Mouse (Mus musculus): ENCODE results near the gene Phactr4. TPM values are rescaled to one million over a fixed set of nuclear protein-coding genes. Genes with fewer than 3 reads are reported as not detected.

The Phactr4 gene
- total RNA-seq (2021) = 10 to 100 TPM in 1 of 2 experiments, 1 to 10 TPM in 1; 8.3 to 11.3 TPM

GRCm38 (mm10) chr4:132421923-132422782 is at the start of gene Phactr4:
Phactr4 (minus strand) TSS chr4:132422489.
- intact Hi-C loops (cut with DNase I) = loop anchor here (2.0 kb wide), 2 partner anchors 41 to 93 kb away; partner anchors contain the start of gene Med18
- DNase-seq (ENCODE audit: low spot score in 2 of 2) = peak; percentile 90 to 92

GRCm38 (mm10) chr4:132469873-132470272 is 47.6 kb upstream of the Phactr4 start:
- intact Hi-C loops (cut with DNase I) = no loop called here
- DNase-seq (ENCODE audit: low spot score in 2 of 2) = no peak

GRCm38 (mm10) chr4:132464255-132464613 is 41.9 kb upstream of the Phactr4 start:
- DNase-seq (ENCODE audit: low spot score in 2 of 2) = no peak
- intact Hi-C loops (cut with DNase I) = loop anchor here (1.0 kb wide), 1 partner anchor 45 kb away; no protein-coding TSS in a partner anchor

- intact Hi-C loops (cut with DNase I) = loop anchor here (1.0 to 2.0 kb wide), 2 partner anchors 43 to 46 kb away; no protein-coding TSS in a partner anchor
- peak; percentile 93 to 97 for DNase-seq (ENCODE audit: low spot score in 2 of 2)
These were observed 41.4 kb upstream of the Phactr4 start, which contains the start of gene Med18 for GRCm38 (mm10) chr4:132463430-132464254. Med18 (minus strand) TSS chr4:132463921.

- intact Hi-C loops (cut with DNase I) = loop anchor here (2.0 kb wide), 1 partner anchor 42 kb away; no protein-coding TSS in a partner anchor
- no peak for DNase-seq (ENCODE audit: low spot score in 2 of 2)
These were observed 40.5 kb upstream of the Phactr4 start for GRCm38 (mm10) chr4:132462836-132463235.

- intact Hi-C loops (cut with DNase I) = no loop called here
These were observed 37.9 kb upstream of the Phactr4 start for GRCm38 (mm10) chr4:132460225-132460624.

GRCm38 (mm10) chr4:132455561-132455960 is 33.3 kb upstream of the Phactr4 start:
- intact Hi-C loops (cut with DNase I) = no loop called here
- DNase-seq (ENCODE audit: low spot score in 2 of 2) = no peak

More at GRCm38 (mm10) chr4:132460225-132460624, 37.9 kb upstream of the Phactr4 start:
- no peak for DNase-seq (ENCODE audit: low spot score in 2 of 2)

- DNase-seq (ENCODE audit: low spot score in 2 of 2) = no peak
- intact Hi-C loops (cut with DNase I) = no loop called here
These were observed 32.9 kb upstream of the Phactr4 start for GRCm38 (mm10) chr4:132455146-132455545.

GRCm38 (mm10) chr4:132454216-132454615 is 31.9 kb upstream of the Phactr4 start:
- intact Hi-C loops (cut with DNase I) = no loop called here
- no peak for DNase-seq (ENCODE audit: low spot score in 2 of 2)

GRCm38 (mm10) chr4:132449778-132450177 is 27.5 kb upstream of the Phactr4 start:
- DNase-seq (ENCODE audit: low spot score in 2 of 2) = no peak
- intact Hi-C loops (cut with DNase I) = no loop called here

GRCm38 (mm10) chr4:132446105-132446504 is 23.8 kb upstream of the Phactr4 start:
- intact Hi-C loops (cut with DNase I) = no loop called here
- DNase-seq (ENCODE audit: low spot score in 2 of 2) = no peak

GRCm38 (mm10) chr4:132444516-132444915 is 22.2 kb upstream of the Phactr4 start:
- no peak for DNase-seq (ENCODE audit: low spot score in 2 of 2)
- intact Hi-C loops (cut with DNase I) = no loop called here

GRCm38 (mm10) chr4:132437857-132438256 is 15.6 kb upstream of the Phactr4 start:
- DNase-seq (ENCODE audit: low spot score in 2 of 2) = no peak
- intact Hi-C loops (cut with DNase I) = no loop called here

GRCm38 (mm10) chr4:132432717-132433372 is 10.6 kb upstream of the Phactr4 start:
- intact Hi-C loops (cut with DNase I) = no loop called here
- no peak for DNase-seq (ENCODE audit: low spot score in 2 of 2)

GRCm38 (mm10) chr4:132428022-132428542 is 5.8 kb upstream of the Phactr4 start:
- intact Hi-C loops (cut with DNase I) = no loop called here
- DNase-seq (ENCODE audit: low spot score in 2 of 2) = no peak

GRCm38 (mm10) chr4:132427493-132427892 is 5.2 kb upstream of the Phactr4 start:
- intact Hi-C loops (cut with DNase I) = no loop called here
- no peak for DNase-seq (ENCODE audit: low spot score in 2 of 2)

GRCm38 (mm10) chr4:132426021-132426420 is 3.7 kb upstream of the Phactr4 start:
- intact Hi-C loops (cut with DNase I) = no loop called here
- DNase-seq (ENCODE audit: low spot score in 2 of 2) = no peak

GRCm38 (mm10) chr4:132424765-132425164 is 2.5 kb upstream of the Phactr4 start:
- no peak for DNase-seq (ENCODE audit: low spot score in 2 of 2)
- intact Hi-C loops (cut with DNase I) = no loop called here

GRCm38 (mm10) chr4:132421556-132421922 is 750 bp downstream of the Phactr4 start:
- DNase-seq (ENCODE audit: low spot score in 2 of 2) = peak in 1 of 2 experiments; percentile 11
- intact Hi-C loops (cut with DNase I) = loop anchor here (2.0 kb wide), 1 partner anchor 41 kb away; the partner anchor contains the start of gene Med18

All from left cerebral cortex, postnatal 25 days (tissue).